Mouse (Mus musculus) bone marrow macrophage, adult 2 months (primary cell): ENCODE results near the gene Pla2g4a. TPM values are rescaled to one million over a fixed set of nuclear protein-coding genes. Genes with fewer than 3 reads are reported as not detected.

Source experiments
- H3K27ac ChIP-seq: 2 replicates; pipeline ENCODE4 v1.5.1; 2012; ENCODE audit warnings: low read depth, low read length; ENCODE audit not compliant: insufficient read depth
- H3K4me1 ChIP-seq: 2 replicates; pipeline ENCODE4 v1.6.1; 2012; ENCODE audit warnings: low read length; ENCODE audit not compliant: control insufficient read depth, insufficient read depth
- H3K4me3 ChIP-seq: 2 replicates; pipeline ENCODE4 v1.5.1; 2012; ENCODE audit warnings: mild to moderate bottlenecking, low read length, moderate library complexity; ENCODE audit not compliant: insufficient read depth
- CTCF ChIP-seq: IDR thresholded peaks from 2 replicates; pipeline ENCODE4 v1.5.1; 2012; ENCODE audit warnings: low read depth, mild to moderate bottlenecking, low read length, moderate library complexity
- POLR2A ChIP-seq: IDR thresholded peaks from 2 replicates; pipeline ENCODE4 v1.6.1; 2012; ENCODE audit warnings: mild to moderate bottlenecking, low read depth, low read length, borderline replicate concordance
- polyA plus RNA-seq: library from polyadenylated mRNA; stranded (reverse); fragments of >200 nt; gene quantifications from 2 replicates; pipeline ENCODE4 v1.2.4, GENCODE M21; 2012; ENCODE audit not compliant: missing spikeins, insufficient read depth, insufficient read length

Gene Pla2g4a
- polyA plus RNA-seq, 1 experiment: 27.1 TPM

DNA sequence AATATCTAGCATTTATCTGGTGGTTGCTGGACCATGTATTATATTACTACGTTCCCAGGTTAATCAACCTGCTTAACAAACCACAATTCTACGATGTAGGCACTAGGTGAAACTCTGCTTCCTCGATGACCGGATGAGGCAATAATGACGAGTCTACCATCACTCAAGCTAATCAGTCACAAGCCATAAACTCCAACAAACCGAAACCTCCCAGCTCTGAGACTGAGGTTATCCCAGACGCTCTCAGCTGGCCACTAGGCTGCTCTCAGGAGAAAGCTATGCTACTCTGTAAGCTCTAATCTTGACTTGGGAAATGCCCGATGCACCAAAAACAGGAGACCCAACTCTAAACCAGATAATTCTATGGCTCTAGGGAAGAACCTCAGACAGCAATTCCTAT, 66.2 kb downstream of the Pla2g4a start:
- H3K4me1 ChIP-seq: peaks cover 17% of the 10 kb centered on the region
- TF ChIP-seq CTCF (no peak), POLR2A (no peak)
- no peak overlapping the region for H3K27ac ChIP-seq
- H3K4me3 ChIP-seq: no peak overlapping the region

GRCm38 (mm10) chr1:149893903-149894302, 67.2 kb downstream of the Pla2g4a start:
- no peak for TF ChIP-seq POLR2A
- TF ChIP-seq CTCF: no peak
- H3K4me3 ChIP-seq: no peak overlapping the region
- H3K27ac ChIP-seq: no peak overlapping the region
- peaks cover 17% of the 10 kb centered on the region for H3K4me1 ChIP-seq

DNA sequence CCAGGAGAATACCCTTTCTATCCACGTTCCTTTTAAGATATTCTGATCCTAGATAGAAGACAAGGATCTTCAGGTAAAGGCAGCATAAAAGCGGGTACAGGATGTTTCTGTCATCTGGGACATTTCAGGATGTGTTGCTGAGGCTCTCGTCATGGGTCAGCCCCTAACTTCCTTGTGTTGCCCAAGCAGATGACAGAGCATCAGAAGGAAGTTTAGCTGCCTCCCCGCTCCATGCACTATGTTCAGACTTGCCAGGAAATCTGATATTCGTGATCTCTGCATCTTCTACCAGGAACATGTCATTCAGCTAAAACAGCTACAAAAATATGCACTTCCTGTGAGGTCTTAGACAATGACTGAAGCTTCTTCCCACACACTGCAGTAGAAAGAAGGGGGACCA, 70.0 kb downstream of the Pla2g4a start:
- Histone ChIP-seq H3K27ac (peak overlapping the region; percentile 29; the same call in 1 of the 2 replicates), H3K4me3 (no peak overlapping the region), H3K4me1 (peaks cover 17% of the 10 kb centered on the region)
- TF ChIP-seq POLR2A (no peak), CTCF (no peak)

DNA sequence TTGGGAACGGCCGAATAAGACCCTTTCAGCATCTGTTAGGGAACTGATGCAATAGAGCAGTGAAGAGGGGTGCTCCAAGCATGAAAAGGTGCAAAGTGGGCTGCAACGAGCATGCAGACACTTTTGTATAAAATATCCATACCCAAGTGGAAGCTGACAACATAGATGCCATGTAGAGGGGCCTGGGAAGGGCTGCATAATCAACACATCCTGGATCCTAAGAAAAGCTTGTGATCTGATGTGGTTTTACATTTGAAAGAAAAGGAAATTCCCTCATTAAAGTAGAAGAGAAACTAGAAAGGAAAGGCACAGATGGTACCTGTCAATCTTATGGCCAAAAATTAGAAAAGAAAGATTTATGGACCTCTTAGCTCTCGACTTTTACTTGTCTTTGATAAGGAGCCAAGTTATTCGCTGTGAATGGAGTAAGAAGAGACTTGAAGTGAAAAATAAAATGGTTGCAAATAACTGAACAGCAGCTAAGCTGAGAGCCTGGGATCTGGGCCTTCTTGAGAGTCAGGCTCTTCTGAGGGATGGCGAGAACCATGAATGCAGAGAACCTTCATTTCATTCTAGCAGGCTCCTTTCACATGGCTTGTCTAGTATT, 78.6 kb downstream of the Pla2g4a start:
- H3K27ac ChIP-seq: no peak overlapping the region
- no peaks in the 10 kb centered on the region for H3K4me1 ChIP-seq
- TF ChIP-seq POLR2A (no peak), CTCF (no peak)
- H3K4me3 ChIP-seq: no peak overlapping the region

DNA sequence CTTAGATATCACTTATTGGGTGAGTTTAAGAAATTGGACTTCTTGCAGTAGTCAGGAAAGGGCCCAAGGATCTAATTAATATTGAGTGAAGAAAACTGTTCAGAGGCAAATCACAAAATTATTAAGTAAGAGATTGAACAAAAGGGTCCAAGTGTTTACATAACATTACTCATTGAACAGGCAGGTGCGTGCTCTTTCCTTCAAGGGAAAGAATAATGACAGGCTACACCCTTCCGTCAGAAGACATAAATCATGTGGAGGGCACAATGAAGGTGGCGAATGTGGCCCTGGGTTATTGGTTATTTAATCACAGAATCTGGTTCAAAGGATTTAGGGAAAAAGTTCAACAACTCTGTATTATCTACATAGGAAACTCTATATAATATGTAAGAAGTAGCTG, 82.9 kb downstream of the Pla2g4a start:
- Histone ChIP-seq H3K4me3 (no peak overlapping the region), H3K4me1 (peaks cover 2% of the 10 kb centered on the region; the same call in 1 of the 2 replicates), H3K27ac (no peak overlapping the region)
- TF ChIP-seq POLR2A (no peak), CTCF (no peak)

DNA sequence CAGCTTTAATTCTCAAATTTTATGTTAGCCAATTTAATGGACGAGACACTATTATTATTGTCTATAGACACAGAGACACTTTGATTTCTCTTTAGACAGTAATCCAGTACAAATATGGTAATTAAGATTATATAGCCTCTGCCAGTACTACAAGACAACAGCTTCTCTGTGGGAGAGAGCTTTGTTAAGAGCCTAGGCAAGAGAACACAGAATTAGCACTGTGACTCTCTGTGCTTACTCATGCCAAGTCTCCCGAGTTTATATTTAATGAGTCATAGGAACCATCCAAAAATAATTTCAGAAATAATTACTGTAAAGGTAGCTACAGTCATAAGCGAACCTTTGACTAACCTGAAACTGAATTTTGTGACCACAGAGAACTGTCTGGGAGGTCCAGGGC, 84.6 kb downstream of the Pla2g4a start:
- Histone ChIP-seq H3K4me3 (no peak overlapping the region), H3K27ac (no peak overlapping the region), H3K4me1 (peaks cover 2% of the 10 kb centered on the region; the same call in 1 of the 2 replicates)
- no peak for TF ChIP-seq CTCF
- TF ChIP-seq POLR2A: no peak

- TF ChIP-seq POLR2A: no peak
- no peak for TF ChIP-seq CTCF
- Histone ChIP-seq H3K27ac (no peak overlapping the region), H3K4me3 (no peak overlapping the region), H3K4me1 (peaks cover 2% of the 10 kb centered on the region; the same call in 1 of the 2 replicates)
Measured at GRCm38 (mm10) chr1:149871625-149872024, 89.5 kb downstream of the Pla2g4a start.

GRCm38 (mm10) chr1:149867323-149867722, 93.8 kb downstream of the Pla2g4a start:
- Histone ChIP-seq H3K4me3 (no peak overlapping the region), H3K4me1 (peaks cover 2% of the 10 kb centered on the region; the same call in 1 of the 2 replicates), H3K27ac (no peak overlapping the region)
- TF ChIP-seq POLR2A (no peak), CTCF (no peak)

- peaks cover 2% of the 10 kb centered on the region; the same call in 1 of the 2 replicates for H3K4me1 ChIP-seq
- TF ChIP-seq CTCF: no peak
- no peak for TF ChIP-seq POLR2A
- no peak overlapping the region for H3K4me3 ChIP-seq
- no peak overlapping the region for H3K27ac ChIP-seq
Measured at GRCm38 (mm10) chr1:149866202-149866601, 94.9 kb downstream of the Pla2g4a start.

GRCm38 (mm10) chr1:149862801-149863200, 98.3 kb downstream of the Pla2g4a start:
- H3K4me3 ChIP-seq: no peak overlapping the region
- H3K27ac ChIP-seq: no peak overlapping the region
- TF ChIP-seq POLR2A (no peak), CTCF (no peak)
- H3K4me1 ChIP-seq: peaks cover 2% of the 10 kb centered on the region; the same call in 1 of the 2 replicates
